14 mouse cellular contexts compared by ENCODE assay signal in genomic region chr1:64866140-64866539, GRCm38 (mm10).
"Had no signal": no experiment of that assay in that cellular context is flagged by ENCODE, and none has a peak within 500 bp of the region (broad histone marks: within the 10 kb centered on the region; RNA-seq: fewer than 3 reads in every experiment).

No protein-coding gene starts in this region.

- H3K36me3 ChIP-seq: midbrain, embryonic 10.5 days; midbrain, embryonic 12.5 days; neural tube, embryonic 12.5 days had no signal

- H3K27ac ChIP-seq: midbrain, embryonic 10.5 days; midbrain, embryonic 12.5 days; neural tube, embryonic 12.5 days had no signal

- DNase-seq: lung, adult 18-20 months; lung, embryonic 14.5 days; lung, postnatal 10 days; lung, postnatal 4 days; midbrain, embryonic 14.5 days; right cerebral cortex, postnatal 14 days; thymus, adult 18-20 months; thymus, postnatal 14 days; thymus, postnatal 36 days had no signal

- H3K9me3 ChIP-seq: midbrain, embryonic 10.5 days; midbrain, embryonic 12.5 days; neural tube, embryonic 12.5 days had no signal

- H3K4me3 ChIP-seq: midbrain, embryonic 10.5 days; midbrain, embryonic 12.5 days; myocyte; neural tube, embryonic 12.5 days had no signal

- ATAC-seq: midbrain, embryonic 16.5 days had no signal

- H3K9ac ChIP-seq: lung, embryonic 14.5 days; midbrain, embryonic 12.5 days; neural tube, embryonic 12.5 days had no signal

- H3K27me3 ChIP-seq: midbrain, embryonic 12.5 days; neural tube, embryonic 12.5 days had no signal

- H3K4me2 ChIP-seq: lung, embryonic 14.5 days; midbrain, embryonic 12.5 days; neural tube, embryonic 12.5 days had no signal

- H3K4me1 ChIP-seq: midbrain, embryonic 10.5 days; midbrain, embryonic 12.5 days; neural tube, embryonic 12.5 days had no signal
